Mouse (Mus musculus): ENCODE measurements around the gene Pcbp1.
"Not testable (repeated sequence)": the region's sequence is repeated elsewhere in the genome, so short reads cannot be mapped to it uniquely, and the experiment has no call there.

Gene Pcbp1

GRCm38 (mm10) chr6:86526032-86526960 is at the start of gene Pcbp1:
Pcbp1 (minus strand) TSS chr6:86526321.
- DNase-seq (ENCODE audit: low spot score in 2 of 2): peak; percentile 94 to 95

- no peak for DNase-seq (ENCODE audit: low spot score in 2 of 2)
Measured at GRCm38 (mm10) chr6:86574495-86574894, 48.4 kb upstream of the Pcbp1 start.

- DNase-seq (ENCODE audit: low spot score in 2 of 2): no peak
Measured at GRCm38 (mm10) chr6:86570830-86571229, 44.7 kb upstream of the Pcbp1 start.

GRCm38 (mm10) chr6:86569461-86569820 is 43.3 kb upstream of the Pcbp1 start:
- DNase-seq (ENCODE audit: low spot score in 2 of 2): no peak

- DNase-seq (ENCODE audit: low spot score in 2 of 2): no peak
Measured at GRCm38 (mm10) chr6:86568816-86569460, 42.8 kb upstream of the Pcbp1 start.

GRCm38 (mm10) chr6:86565782-86566181 is 39.7 kb upstream of the Pcbp1 start:
- no peak for DNase-seq (ENCODE audit: low spot score in 2 of 2)

GRCm38 (mm10) chr6:86557182-86557581 is 31.1 kb upstream of the Pcbp1 start:
- not testable (repeated sequence) for DNase-seq (ENCODE audit: low spot score in 2 of 2)

- no peak for DNase-seq (ENCODE audit: low spot score in 2 of 2)
Measured at GRCm38 (mm10) chr6:86556345-86557058, 30.4 kb upstream of the Pcbp1 start.

GRCm38 (mm10) chr6:86550587-86550986 is 24.5 kb upstream of the Pcbp1 start:
- DNase-seq (ENCODE audit: low spot score in 2 of 2): no peak

GRCm38 (mm10) chr6:86547880-86548367 is 21.8 kb upstream of the Pcbp1 start:
- no peak for DNase-seq (ENCODE audit: low spot score in 2 of 2)

- no peak for DNase-seq (ENCODE audit: low spot score in 2 of 2)
Measured at GRCm38 (mm10) chr6:86547228-86547755, 21.2 kb upstream of the Pcbp1 start.

GRCm38 (mm10) chr6:86545236-86545635 is 19.1 kb upstream of the Pcbp1 start:
- no peak for DNase-seq (ENCODE audit: low spot score in 2 of 2)

- no peak for DNase-seq (ENCODE audit: low spot score in 2 of 2)
Measured at GRCm38 (mm10) chr6:86543869-86544268, 17.7 kb upstream of the Pcbp1 start.

- no peak for DNase-seq (ENCODE audit: low spot score in 2 of 2)
Measured at GRCm38 (mm10) chr6:86543060-86543459, 16.9 kb upstream of the Pcbp1 start.

GRCm38 (mm10) chr6:86541650-86542049 is 15.5 kb upstream of the Pcbp1 start:
- no peak for DNase-seq (ENCODE audit: low spot score in 2 of 2)

- DNase-seq (ENCODE audit: low spot score in 2 of 2): no peak
Measured at GRCm38 (mm10) chr6:86528451-86528785, 2.3 kb upstream of the Pcbp1 start.

GRCm38 (mm10) chr6:86527766-86528450 is 1.8 kb upstream of the Pcbp1 start:
- no peak for DNase-seq (ENCODE audit: low spot score in 2 of 2)

- peak in 1 of 2 experiments; percentile 72 for DNase-seq (ENCODE audit: low spot score in 2 of 2)
Measured at GRCm38 (mm10) chr6:86526961-86527740, 1.0 kb upstream of the Pcbp1 start.

- peak; percentile 76 to 83 for DNase-seq (ENCODE audit: low spot score in 2 of 2)
Measured at GRCm38 (mm10) chr6:86525646-86526031, 482 bp downstream of the Pcbp1 start.

- peak; percentile 55 to 67 for DNase-seq (ENCODE audit: low spot score in 2 of 2)
Measured at GRCm38 (mm10) chr6:86524879-86525645, 1.1 kb downstream of the Pcbp1 start.

All from right cerebral cortex, adult 2 months (tissue).